Mouse (Mus musculus) midbrain, embryonic 11.5 days (tissue): ENCODE results near the gene Nr0b2. TPM values are rescaled to one million over a fixed set of nuclear protein-coding genes. Genes with fewer than 3 reads are reported as not detected.

Source experiments
- ATAC-seq: fragments of 200-750 bp; cut with Nextera tagmentation; 2 replicates; pipeline ENCODE4 v1.8.0; 2017; ENCODE audit warnings: moderate TSS enrichment, moderate library complexity; ENCODE audit not compliant: low FRiP score
- DNase-seq: peaks from one replicate; pipeline ENCODE4 v3.0.0; 2015; ENCODE audit warnings: low spot score; ENCODE audit errors: missing footprints
- H3K27ac ChIP-seq: fragments of 300-500 bp; sonication (generic); 2 replicates; pipeline ENCODE4 v1.5.1; 2014; ENCODE audit warnings: low read depth, low read length
- H3K27me3 ChIP-seq: fragments of 300-500 bp; sonication (generic); 2 replicates; pipeline ENCODE4 v1.6.1; 2014; ENCODE audit warnings: mild to moderate bottlenecking, low read length, moderate library complexity, mixed read lengths; ENCODE audit not compliant: control insufficient read depth, insufficient read depth
- H3K36me3 ChIP-seq: fragments of 300-500 bp; sonication (generic); 2 replicates; pipeline ENCODE4 v1.6.1; 2014; ENCODE audit warnings: mild to moderate bottlenecking, low read length, moderate library complexity, mixed read lengths; ENCODE audit not compliant: control insufficient read depth, insufficient read depth
- H3K4me1 ChIP-seq: fragments of 300-500 bp; sonication (generic); 2 replicates; pipeline ENCODE4 v1.6.1; 2014; ENCODE audit warnings: low read length; ENCODE audit not compliant: control insufficient read depth, insufficient read depth
- H3K4me2 ChIP-seq: fragments of 300-500 bp; sonication (generic); 2 replicates; pipeline ENCODE4 v1.6.1; 2014; ENCODE audit warnings: mild to moderate bottlenecking, moderate library complexity
- H3K4me3 ChIP-seq: fragments of 300-500 bp; sonication (generic); 2 replicates; pipeline ENCODE4 v1.5.1; 2014; ENCODE audit warnings: low read depth, low read length
- H3K9ac ChIP-seq: fragments of 300-500 bp; sonication (generic); 2 replicates; pipeline ENCODE4 v1.6.1; 2014; ENCODE audit warnings: low read length
- H3K9me3 ChIP-seq: fragments of 300-500 bp; sonication (generic); 2 replicates; pipeline ENCODE4 v1.6.1; 2016; ENCODE audit warnings: low read length; ENCODE audit not compliant: control insufficient read depth
- WGBS: fragments of 180-500 bp; shearing (Covaris S2); extraction: QIAGEN DNeasy Blood & Tissue Kit; methylation state at CpG from one replicate; pipeline ENCODE4 v1.1.7; 2014; 5-methylcytosine and 5-hydroxymethylcytosine counted together
- polyA plus RNA-seq: library from polyadenylated mRNA; unstranded; fragments of >200 nt; fragmentation: Nextera tagmentation; extraction: Ambion mirVana; gene quantifications from 2 replicates; pipeline ENCODE4 v1.2.1, GENCODE M21; 2014

Gene Nr0b2
- polyA plus RNA-seq, 1 experiment from 2014 or later, result not detected

- WGBS, result 69% methylated on average over 12 of the region's 12 CpGs
- H3K9me3 ChIP-seq, result no peaks in the 10 kb centered on the region
- peaks cover 6% of the 10 kb centered on the region for H3K36me3 ChIP-seq
These were observed 24.8 kb downstream of the Nr0b2 start for GRCm38 (mm10) chr4:133577983-133578382.

GRCm38 (mm10) chr4:133583690-133584058, 30.5 kb downstream of the Nr0b2 start:
- H3K36me3 ChIP-seq, result peaks cover 11% of the 10 kb centered on the region
- H3K9ac ChIP-seq, result peak overlapping the region; percentile 92
- no peak for DNase-seq
- WGBS, result 61% methylated on average over 6 of the region's 6 CpGs
- no peaks in the 10 kb centered on the region for H3K27me3 ChIP-seq
- no peak; the same call in 1 of the 2 replicates for ATAC-seq
- no peak overlapping the region; the same call in 1 of the 2 replicates for H3K27ac ChIP-seq
- H3K4me3 ChIP-seq, result peak overlapping the region; percentile 93
- H3K9me3 ChIP-seq, result no peaks in the 10 kb centered on the region
- H3K4me2 ChIP-seq, result peak overlapping the region; percentile 100
- peaks cover 12% of the 10 kb centered on the region for H3K4me1 ChIP-seq

More at GRCm38 (mm10) chr4:133577983-133578382, 24.8 kb downstream of the Nr0b2 start:
- no peak overlapping the region for H3K4me3 ChIP-seq
- H3K4me1 ChIP-seq, result peaks cover 5% of the 10 kb centered on the region
- DNase-seq, result no peak
- ATAC-seq, result no peak
- H3K27me3 ChIP-seq, result no peaks in the 10 kb centered on the region
- no peak overlapping the region for H3K27ac ChIP-seq
- H3K4me2 ChIP-seq, result no peak overlapping the region
- no peak overlapping the region for H3K9ac ChIP-seq

GRCm38 (mm10) chr4:133584059-133584951, 31.1 kb downstream of the Nr0b2 start, which contains the start of gene Gpn2:
TSS of gene Gpn2 (plus strand) at chr4:133584362.
- DNase-seq (peak; percentile 93), ATAC-seq (peak; percentile 85)
- H3K9ac ChIP-seq, result peak within 1 kb of the TSS; percentile 92
- peak within 1 kb of the TSS; percentile 100 for H3K4me2 ChIP-seq
- H3K9me3 ChIP-seq, result no peaks in the 10 kb centered on the region
- H3K4me1 ChIP-seq, result peaks cover 12% of the 10 kb centered on the region
- peaks cover 11% of the 10 kb centered on the region for H3K36me3 ChIP-seq
- H3K27ac ChIP-seq, result no peak within 1 kb of the TSS; the same call in 1 of the 2 replicates
- no peaks in the 10 kb centered on the region for H3K27me3 ChIP-seq
- H3K4me3 ChIP-seq, result peak within 1 kb of the TSS; percentile 93
- 1% methylated on average over 65 of the region's 65 CpGs for WGBS

- H3K4me3 ChIP-seq, result no peak overlapping the region
- no peak overlapping the region for H3K9ac ChIP-seq
- no peaks in the 10 kb centered on the region for H3K4me1 ChIP-seq
- H3K27me3 ChIP-seq, result no peaks in the 10 kb centered on the region; the same call in 1 of the 2 replicates
- no peaks in the 10 kb centered on the region for H3K9me3 ChIP-seq
- WGBS, result 35% methylated on average over 7 of the region's 7 CpGs
- H3K27ac ChIP-seq, result no peak overlapping the region
- peaks cover 9% of the 10 kb centered on the region for H3K36me3 ChIP-seq
- DNase-seq (peak; percentile 99), ATAC-seq (no peak)
- no peak overlapping the region for H3K4me2 ChIP-seq
These were observed 39.4 kb downstream of the Nr0b2 start for GRCm38 (mm10) chr4:133592570-133592969.

- DNase-seq (no peak), ATAC-seq (no peak)
- Histone ChIP-seq H3K9me3 (no peaks in the 10 kb centered on the region), H3K4me1 (0 out of 2 replicates have a peak, but pooled peaks cover 2% of the 10 kb centered on the region), H3K36me3 (no peaks in the 10 kb centered on the region), H3K9ac (no peak overlapping the region), H3K27me3 (peaks cover 25% of the 10 kb centered on the region), H3K4me3 (no peak overlapping the region), H3K27ac (no peak overlapping the region), H3K4me2 (no peak overlapping the region)
- 79% methylated on average over 7 of the region's 7 CpGs for WGBS
These were observed 42.4 kb downstream of the Nr0b2 start for GRCm38 (mm10) chr4:133595538-133595937.

GRCm38 (mm10) chr4:133596084-133596483, 42.9 kb downstream of the Nr0b2 start:
- 0 out of 2 replicates have a peak, but pooled peaks cover 2% of the 10 kb centered on the region for H3K4me1 ChIP-seq
- no peak for ATAC-seq
- no peak overlapping the region for H3K4me3 ChIP-seq
- peaks cover 26% of the 10 kb centered on the region for H3K27me3 ChIP-seq
- H3K27ac ChIP-seq, result no peak overlapping the region
- H3K4me2 ChIP-seq, result no peak overlapping the region
- no peak for DNase-seq
- H3K36me3 ChIP-seq, result no peaks in the 10 kb centered on the region
- WGBS, result 83% methylated on average over 6 of the region's 6 CpGs
- H3K9me3 ChIP-seq, result no peaks in the 10 kb centered on the region
- H3K9ac ChIP-seq, result no peak overlapping the region

GRCm38 (mm10) chr4:133598616-133599015, 45.4 kb downstream of the Nr0b2 start:
- Histone ChIP-seq H3K9me3 (no peaks in the 10 kb centered on the region), H3K36me3 (no peaks in the 10 kb centered on the region), H3K4me3 (no peak overlapping the region), H3K27ac (no peak overlapping the region), H3K27me3 (peaks cover 41% of the 10 kb centered on the region), H3K4me2 (no peak overlapping the region), H3K9ac (no peak overlapping the region), H3K4me1 (0 out of 2 replicates have a peak, but pooled peaks cover 2% of the 10 kb centered on the region)
- WGBS, result 46% methylated on average over 4 of the region's 4 CpGs
- DNase-seq (no peak), ATAC-seq (no peak)

- Histone ChIP-seq H3K4me1 (0 out of 2 replicates have a peak, but pooled peaks cover 2% of the 10 kb centered on the region), H3K4me2 (peak overlapping the region; percentile 89), H3K27ac (no peak overlapping the region), H3K9me3 (no peaks in the 10 kb centered on the region), H3K4me3 (peak overlapping the region; percentile 48), H3K9ac (peak overlapping the region; percentile 48), H3K36me3 (no peaks in the 10 kb centered on the region), H3K27me3 (peaks cover 41% of the 10 kb centered on the region)
- no peak for ATAC-seq
- WGBS, result 31% methylated on average over 7 of the region's 7 CpGs
- no peak for DNase-seq
These were observed 45.9 kb downstream of the Nr0b2 start for GRCm38 (mm10) chr4:133599116-133599515.

GRCm38 (mm10) chr4:133599571-133600073, 46.4 kb downstream of the Nr0b2 start:
- Histone ChIP-seq H3K9me3 (no peaks in the 10 kb centered on the region), H3K27ac (no peak overlapping the region), H3K9ac (peak overlapping the region; percentile 48), H3K4me2 (peak overlapping the region; percentile 89), H3K4me3 (peak overlapping the region; percentile 48), H3K36me3 (no peaks in the 10 kb centered on the region), H3K4me1 (0 out of 2 replicates have a peak, but pooled peaks cover 2% of the 10 kb centered on the region), H3K27me3 (peaks cover 41% of the 10 kb centered on the region)
- 1% methylated on average over 50 of the region's 50 CpGs for WGBS
- ATAC-seq, result peak; percentile 95
- DNase-seq, result peak; percentile 94
